Mouse (Mus musculus) heart, postnatal 0 days (tissue): Measurements from ENCODE around the gene Add2. TPM values are rescaled to one million over a fixed set of nuclear protein-coding genes. Genes with fewer than 3 reads are reported as not detected.

Source experiments
- ATAC-seq: fragments of 200-750 bp; cut with Nextera tagmentation; 2 replicates; pipeline ENCODE4 v1.8.0; 2017; ENCODE audit warnings: low read depth, moderate number of reproducible peaks, moderate library complexity; ENCODE audit not compliant: insufficient read depth
- DNase-seq: peaks from one replicate; pipeline ENCODE4 v3.0.0-alpha.2; 2016; ENCODE audit warnings: low spot score
- H3K27ac ChIP-seq: fragments of 300-500 bp; sonication (generic); 2 replicates; pipeline ENCODE4 v1.5.1; 2014; ENCODE audit warnings: low read depth, mild to moderate bottlenecking
- H3K27me3 ChIP-seq: fragments of 300-500 bp; sonication (generic); 2 replicates; pipeline ENCODE4 v1.6.1; 2014; ENCODE audit warnings: low read length, mixed read lengths; ENCODE audit not compliant: control insufficient read depth, insufficient read depth
- H3K36me3 ChIP-seq: fragments of 300-500 bp; sonication (generic); replicated peaks from 2 replicates; pipeline ENCODE4 v1.6.1; 2014; ENCODE audit warnings: low read length, mixed read lengths; ENCODE audit not compliant: control insufficient read depth, insufficient read depth
- H3K4me1 ChIP-seq: fragments of 300-500 bp; sonication (generic); 2 replicates; pipeline ENCODE4 v1.6.1; 2014; ENCODE audit warnings: antibody characterized with exemption; ENCODE audit not compliant: control insufficient read depth, insufficient read depth
- H3K4me2 ChIP-seq: fragments of 300-500 bp; sonication (generic); 2 replicates; pipeline ENCODE4 v1.6.1; 2014; ENCODE audit warnings: low read depth, mild to moderate bottlenecking, low read length, moderate library complexity
- H3K4me3 ChIP-seq: fragments of 300-500 bp; sonication (generic); 2 replicates; pipeline ENCODE4 v1.5.1; 2014; ENCODE audit warnings: low read depth, low read length
- H3K9ac ChIP-seq: fragments of 300-500 bp; sonication (generic); replicated peaks from 2 replicates; pipeline ENCODE4 v1.6.1; 2014; ENCODE audit warnings: low read depth, low read length, mixed read lengths
- H3K9me3 ChIP-seq: fragments of 300-500 bp; sonication (generic); replicated peaks from 2 replicates; pipeline ENCODE4 v1.6.1; 2016; ENCODE audit warnings: low read length; ENCODE audit not compliant: control insufficient read depth
- CTCF ChIP-seq: IDR thresholded peaks from 2 replicates; pipeline ENCODE4 v1.5.1; 2016; ENCODE audit warnings: antibody characterized with exemption, control low read depth, low read depth
- EP300 ChIP-seq: IDR thresholded peaks from 2 replicates; pipeline ENCODE4 v1.6.1; 2016; ENCODE audit warnings: antibody characterized with exemption, low read depth
- WGBS: fragments of 180-500 bp; shearing (Covaris S2); extraction: QIAGEN DNeasy Blood & Tissue Kit; methylation state at CpG from one replicate; pipeline ENCODE4 v1.1.7; 2014; 5-methylcytosine and 5-hydroxymethylcytosine counted together
- polyA plus RNA-seq: library from polyadenylated mRNA; unstranded; fragments of >200 nt; fragmentation: Nextera tagmentation; extraction: Ambion mirVana; gene quantifications from 2 replicates; pipeline ENCODE4 v1.2.1, GENCODE M21; 2015
- total RNA-seq: library from RNA; depleted of rRNA; stranded (reverse); fragments of >200 nt; gene quantifications from 2 replicates; pipeline ENCODE4 v1.2.3, GENCODE M21; 2014; ENCODE audit warnings: low replicate concordance

Gene Add2
- total and polyA plus RNA-seq, 2 experiments from 2014 or later, result 1.2 to 1.5 TPM

- Histone ChIP-seq H3K4me3 (no peak overlapping the region), H3K27me3 (no peaks in the 10 kb centered on the region), H3K9ac (no peak overlapping the region), H3K9me3 (no peaks in the 10 kb centered on the region), H3K27ac (no peak overlapping the region), H3K4me2 (no peak overlapping the region), H3K4me1 (no peaks in the 10 kb centered on the region), H3K36me3 (no peaks in the 10 kb centered on the region)
- ATAC-seq (no peak; the same call in 1 of the 2 replicates), DNase-seq (no peak)
- TF ChIP-seq EP300, result no peak
- TF ChIP-seq CTCF, result no peak
- WGBS, result 31% methylated on average over 7 of the region's 7 CpGs
These were observed 30.8 kb downstream of the Add2 start for GRCm38 (mm10) chr6:86059151-86059853.

- H3K27ac ChIP-seq, result no peak overlapping the region
- 83% methylated on average over 3 of the region's 3 CpGs for WGBS
- TF ChIP-seq CTCF (no peak), EP300 (no peak)
- no peak overlapping the region for H3K4me3 ChIP-seq
- H3K27me3 ChIP-seq, result no peaks in the 10 kb centered on the region
- no peak overlapping the region for H3K4me2 ChIP-seq
- H3K9me3 ChIP-seq, result no peaks in the 10 kb centered on the region
- H3K36me3 ChIP-seq, result no peaks in the 10 kb centered on the region
- no peak for ATAC-seq
- no peaks in the 10 kb centered on the region for H3K4me1 ChIP-seq
- DNase-seq, result no peak
- H3K9ac ChIP-seq, result no peak overlapping the region
These were observed 31.7 kb downstream of the Add2 start for GRCm38 (mm10) chr6:86060170-86060569.

GRCm38 (mm10) chr6:86062226-86062625, 33.7 kb downstream of the Add2 start:
- Histone ChIP-seq H3K4me2 (no peak overlapping the region), H3K4me1 (no peaks in the 10 kb centered on the region), H3K27ac (no peak overlapping the region), H3K9ac (no peak overlapping the region), H3K27me3 (no peaks in the 10 kb centered on the region), H3K36me3 (no peaks in the 10 kb centered on the region), H3K9me3 (no peaks in the 10 kb centered on the region), H3K4me3 (no peak overlapping the region)
- DNase-seq, result no peak
- TF ChIP-seq CTCF (no peak), EP300 (no peak)
- ATAC-seq, result no peak
- 52% methylated on average over 5 of the region's 5 CpGs for WGBS

- 77% methylated on average over 2 of the region's 2 CpGs for WGBS
These were observed 34.2 kb downstream of the Add2 start for GRCm38 (mm10) chr6:86062684-86063083.

GRCm38 (mm10) chr6:86064318-86065016, 36.0 kb downstream of the Add2 start:
- ATAC-seq, result no peak
- H3K9ac ChIP-seq, result no peak overlapping the region
- H3K4me3 ChIP-seq, result no peak overlapping the region
- no peaks in the 10 kb centered on the region for H3K4me1 ChIP-seq
- no peak for TF ChIP-seq EP300
- no peak for TF ChIP-seq CTCF
- H3K27ac ChIP-seq, result no peak overlapping the region
- no peaks in the 10 kb centered on the region for H3K27me3 ChIP-seq
- 47% methylated on average over 6 of the region's 6 CpGs for WGBS
- no peak overlapping the region for H3K4me2 ChIP-seq
- no peak for DNase-seq
- no peaks in the 10 kb centered on the region for H3K9me3 ChIP-seq
- H3K36me3 ChIP-seq, result no peaks in the 10 kb centered on the region

More at GRCm38 (mm10) chr6:86062684-86063083, 34.2 kb downstream of the Add2 start:
- TF ChIP-seq CTCF (no peak), EP300 (no peak)
- DNase-seq, result no peak
- H3K9me3 ChIP-seq, result no peaks in the 10 kb centered on the region
- H3K27me3 ChIP-seq, result no peaks in the 10 kb centered on the region
- no peaks in the 10 kb centered on the region for H3K4me1 ChIP-seq
- no peaks in the 10 kb centered on the region for H3K36me3 ChIP-seq
- no peak overlapping the region for H3K4me2 ChIP-seq
- no peak overlapping the region for H3K4me3 ChIP-seq
- ATAC-seq, result no peak
- no peak overlapping the region for H3K27ac ChIP-seq
- H3K9ac ChIP-seq, result no peak overlapping the region
